Mouse (Mus musculus) forebrain, embryonic 11.5 days (tissue): ENCODE measurements around the gene Fancc. TPM values are rescaled to one million over a fixed set of nuclear protein-coding genes. Genes with fewer than 3 reads are reported as not detected.
A peak's percentile ranks its signal among the peaks of the same experiment; 100 is the strongest.

Experiments used
- ATAC-seq: fragments of 200-750 bp; cut with Nextera tagmentation; replicated peaks from 2 replicates; pipeline ENCODE4 v1.8.0; 2017; ENCODE audit warnings: moderate TSS enrichment; ENCODE audit not compliant: low FRiP score
- DNase-seq: peaks from one replicate; pipeline ENCODE4 v3.0.0-alpha.2; 2017; ENCODE audit warnings: low spot score
- H3K27ac ChIP-seq: fragments of 300-500 bp; sonication (generic); 2 replicates; pipeline ENCODE4 v1.5.1; 2014; ENCODE audit warnings: low read depth, low read length
- H3K27me3 ChIP-seq: fragments of 300-500 bp; sonication (generic); 2 replicates; pipeline ENCODE4 v1.6.1; 2014; ENCODE audit warnings: mild to moderate bottlenecking, low read length, mixed read lengths; ENCODE audit not compliant: control insufficient read depth, insufficient read depth
- H3K36me3 ChIP-seq: fragments of 300-500 bp; sonication (generic); 2 replicates; pipeline ENCODE4 v1.6.1; 2014; ENCODE audit warnings: mild to moderate bottlenecking, low read length, moderate library complexity, mixed read lengths; ENCODE audit not compliant: control insufficient read depth, insufficient read depth
- H3K4me1 ChIP-seq: fragments of 300-500 bp; sonication (generic); replicated peaks from 2 replicates; pipeline ENCODE4 v1.6.1; 2014; ENCODE audit warnings: low read length, mixed read lengths; ENCODE audit not compliant: control insufficient read depth, insufficient read depth
- H3K4me2 ChIP-seq: fragments of 300-500 bp; sonication (generic); 2 replicates; pipeline ENCODE4 v1.6.1; 2014; ENCODE audit warnings: low read depth, mild to moderate bottlenecking, low read length, moderate library complexity, mixed read lengths; ENCODE audit not compliant: severe bottlenecking
- H3K4me3 ChIP-seq: fragments of 300-500 bp; sonication (generic); 2 replicates; pipeline ENCODE4 v1.5.1; 2014; ENCODE audit warnings: low read depth, low read length
- H3K9ac ChIP-seq: fragments of 300-500 bp; sonication (generic); 2 replicates; pipeline ENCODE4 v1.6.1; 2014; ENCODE audit warnings: low read length
- H3K9me3 ChIP-seq: fragments of 300-500 bp; sonication (generic); 2 replicates; pipeline ENCODE4 v1.6.1; 2016; ENCODE audit warnings: low read length, mixed read lengths; ENCODE audit not compliant: control insufficient read depth
- WGBS: fragments of 180-500 bp; shearing (Covaris S2); extraction: QIAGEN DNeasy Blood & Tissue Kit; methylation state at CpG from one replicate; pipeline ENCODE4 v1.1.7; 2014; 5-methylcytosine and 5-hydroxymethylcytosine counted together
- polyA plus RNA-seq: library from polyadenylated mRNA; unstranded; fragments of >200 nt; fragmentation: Nextera tagmentation; extraction: Ambion mirVana; gene quantifications from 2 replicates; pipeline ENCODE4 v1.2.1, GENCODE M21; 2014

Fancc gene
- polyA plus RNA-seq, 1 experiment from 2014 or later = 22.5 TPM

GRCm38 (mm10) chr13:63250441-63250980 is 246.6 kb downstream of the Fancc start:
- Histone ChIP-seq H3K4me3 (no peak overlapping the region), H3K4me2 (no peak overlapping the region), H3K27ac (no peak overlapping the region), H3K9ac (no peak overlapping the region), H3K4me1 (no peaks in the 10 kb centered on the region), H3K9me3 (no peaks in the 10 kb centered on the region), H3K36me3 (no peaks in the 10 kb centered on the region), H3K27me3 (no peaks in the 10 kb centered on the region)
- WGBS = 91% methylated on average over 8 of the region's 8 CpGs
- ATAC-seq (no peak), DNase-seq (no peak)

GRCm38 (mm10) chr13:63249741-63250431 is 247.2 kb downstream of the Fancc start:
- ATAC-seq (no peak), DNase-seq (no peak)
- WGBS = 83% methylated on average over 8 of the region's 8 CpGs
- Histone ChIP-seq H3K4me3 (no peak overlapping the region), H3K9me3 (no peaks in the 10 kb centered on the region), H3K9ac (no peak overlapping the region; the same call in 1 of the 2 replicates), H3K27me3 (no peaks in the 10 kb centered on the region), H3K4me2 (no peak overlapping the region), H3K4me1 (no peaks in the 10 kb centered on the region), H3K36me3 (no peaks in the 10 kb centered on the region), H3K27ac (no peak overlapping the region)

GRCm38 (mm10) chr13:63249171-63249570 is 247.9 kb downstream of the Fancc start:
- 89% methylated on average over 7 of the region's 7 CpGs for WGBS
- H3K27ac ChIP-seq = no peak overlapping the region
- DNase-seq (no peak), ATAC-seq (no peak)
- H3K9me3 ChIP-seq = no peaks in the 10 kb centered on the region
- H3K9ac ChIP-seq = no peak overlapping the region
- H3K4me2 ChIP-seq = no peak overlapping the region
- H3K27me3 ChIP-seq = no peaks in the 10 kb centered on the region
- no peak overlapping the region for H3K4me3 ChIP-seq
- H3K4me1 ChIP-seq = no peaks in the 10 kb centered on the region
- H3K36me3 ChIP-seq = no peaks in the 10 kb centered on the region

GRCm38 (mm10) chr13:63248318-63248717 is 248.8 kb downstream of the Fancc start:
- H3K27me3 ChIP-seq = no peaks in the 10 kb centered on the region
- WGBS = 93% methylated on average over 10 of the region's 10 CpGs
- no peak overlapping the region for H3K4me2 ChIP-seq
- no peak overlapping the region for H3K4me3 ChIP-seq
- no peaks in the 10 kb centered on the region for H3K36me3 ChIP-seq
- ATAC-seq (no peak), DNase-seq (no peak)
- H3K9ac ChIP-seq = no peak overlapping the region
- no peaks in the 10 kb centered on the region for H3K9me3 ChIP-seq
- H3K27ac ChIP-seq = no peak overlapping the region
- H3K4me1 ChIP-seq = peaks cover 2% of the 10 kb centered on the region; the same call in 1 of the 2 replicates

DNA sequence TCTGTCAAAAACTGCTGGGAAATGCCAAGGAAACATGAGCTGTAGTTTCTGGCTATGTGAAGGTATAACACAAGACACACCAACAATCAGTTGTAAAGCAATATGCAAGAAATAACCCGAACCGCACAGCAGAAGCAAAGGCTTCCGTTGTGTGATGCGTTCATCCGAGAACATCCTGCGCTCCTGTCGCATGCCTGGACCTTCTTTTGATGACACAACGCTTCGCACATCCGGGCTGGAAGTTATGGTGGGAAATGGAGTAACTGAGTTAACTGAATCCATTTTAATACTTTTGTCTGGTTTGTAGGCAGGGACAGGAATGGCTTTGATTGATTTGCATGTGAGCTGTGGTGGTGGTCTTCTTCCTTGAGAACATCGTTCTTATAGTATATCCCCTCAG is 249.4 kb downstream of the Fancc start:
- ATAC-seq (no peak), DNase-seq (no peak)
- Histone ChIP-seq H3K4me3 (no peak overlapping the region), H3K4me1 (peaks cover 2% of the 10 kb centered on the region; the same call in 1 of the 2 replicates), H3K27ac (no peak overlapping the region), H3K27me3 (no peaks in the 10 kb centered on the region), H3K9ac (no peak overlapping the region), H3K4me2 (no peak overlapping the region), H3K9me3 (no peaks in the 10 kb centered on the region), H3K36me3 (no peaks in the 10 kb centered on the region)
- 93% methylated on average over 11 of the region's 11 CpGs for WGBS

GRCm38 (mm10) chr13:63247041-63247440 is 250.0 kb downstream of the Fancc start:
- 83% methylated on average over 7 of the region's 7 CpGs for WGBS
- H3K4me3 ChIP-seq = no peak overlapping the region

DNA sequence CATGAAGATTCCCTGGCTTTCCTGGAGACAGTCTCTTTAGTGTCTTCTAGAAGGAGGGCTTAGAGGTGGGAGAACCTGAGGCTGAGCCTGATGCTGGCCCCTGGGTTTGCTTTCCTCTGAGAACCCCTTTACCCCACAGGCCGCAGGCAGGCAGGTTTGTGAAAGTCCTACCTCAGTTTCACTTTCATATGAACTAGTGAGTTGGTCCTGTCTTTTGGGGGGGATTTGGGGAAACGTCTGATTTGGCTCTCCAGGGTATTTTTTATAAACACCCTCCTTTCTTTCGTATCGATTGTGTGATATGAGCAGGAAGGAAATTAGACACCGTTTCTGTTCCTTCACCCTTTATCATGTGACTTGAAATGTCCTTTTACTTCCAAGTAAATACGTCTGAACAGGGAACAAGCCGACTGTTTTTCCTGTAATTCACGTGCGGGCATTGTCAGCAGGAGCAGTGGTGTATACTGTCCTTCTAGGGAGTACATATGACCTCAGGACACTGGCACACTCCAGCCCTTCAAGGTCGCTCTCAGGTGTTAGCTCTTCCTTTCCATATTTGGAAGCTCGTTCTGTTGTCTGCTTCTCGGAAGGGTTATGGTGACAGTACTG is 250.6 kb downstream of the Fancc start:
- ATAC-seq = no peak
- Histone ChIP-seq H3K4me1 (peaks cover 2% of the 10 kb centered on the region; the same call in 1 of the 2 replicates), H3K27me3 (no peaks in the 10 kb centered on the region; the same call in 1 of the 2 replicates), H3K4me3 (no peak overlapping the region), H3K27ac (no peak overlapping the region), H3K4me2 (no peak overlapping the region), H3K9ac (no peak overlapping the region), H3K36me3 (no peaks in the 10 kb centered on the region), H3K9me3 (no peaks in the 10 kb centered on the region)
- DNase-seq = no peak
- 87% methylated on average over 12 of the region's 12 CpGs for WGBS

More at GRCm38 (mm10) chr13:63247041-63247440, 250.0 kb downstream of the Fancc start:
- no peak overlapping the region for H3K27ac ChIP-seq
- H3K9me3 ChIP-seq = no peaks in the 10 kb centered on the region
- H3K4me1 ChIP-seq = peaks cover 2% of the 10 kb centered on the region; the same call in 1 of the 2 replicates
- no peaks in the 10 kb centered on the region for H3K36me3 ChIP-seq
- DNase-seq (no peak), ATAC-seq (no peak)
- no peak overlapping the region for H3K9ac ChIP-seq
- H3K4me2 ChIP-seq = no peak overlapping the region
- no peaks in the 10 kb centered on the region for H3K27me3 ChIP-seq

DNA sequence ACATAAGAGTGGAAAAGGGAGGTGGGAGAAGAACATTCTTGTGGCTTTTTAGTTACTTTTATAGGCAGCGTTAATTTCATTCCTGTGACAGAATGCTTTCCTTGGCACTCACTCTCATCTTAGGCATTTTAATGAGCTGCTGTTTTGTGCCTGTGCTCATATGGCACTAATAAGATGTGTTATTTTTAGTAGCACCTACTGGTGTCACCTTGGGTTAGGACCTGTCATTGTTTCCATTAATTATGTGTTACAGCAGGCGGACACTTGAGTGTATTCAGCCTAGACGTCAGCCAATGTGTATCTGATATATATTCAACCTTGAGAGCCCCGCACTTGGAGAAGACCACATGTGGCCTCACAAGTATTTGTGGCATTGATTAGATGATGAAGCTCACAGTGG is 251.3 kb downstream of the Fancc start:
- Histone ChIP-seq H3K27ac (no peak overlapping the region), H3K9me3 (no peaks in the 10 kb centered on the region), H3K4me3 (no peak overlapping the region), H3K9ac (no peak overlapping the region), H3K27me3 (no peaks in the 10 kb centered on the region; the same call in 1 of the 2 replicates), H3K4me1 (peaks cover 2% of the 10 kb centered on the region; the same call in 1 of the 2 replicates), H3K36me3 (no peaks in the 10 kb centered on the region), H3K4me2 (no peak overlapping the region)
- 0 out of 2 replicates have a peak, but pooled peaks have one; percentile 46 for ATAC-seq
- WGBS = 55% methylated on average over 4 of the region's 4 CpGs
- no peak for DNase-seq
